Mouse (Mus musculus): ENCODE data around the gene Csrp1. TPM values are rescaled to one million over a fixed set of nuclear protein-coding genes. Genes with fewer than 3 reads are reported as not detected.

Gene Csrp1
- polyA plus RNA-seq, 1 experiment from 2014 or later = 119 TPM

Other genes with a start within 250 kb of the Csrp1 start
- 16.7 and 18.0 TPM in 2 replicates for gene Nav1, start 112.8 kb upstream of the Csrp1 start, polyA plus RNA-seq (2014; fragmentation: Nextera tagmentation; extraction: Ambion mirVana)
- 80.1 and 90.4 TPM in 2 replicates for gene Phlda3, start 46.1 kb downstream of the Csrp1 start, polyA plus RNA-seq (2014; fragmentation: Nextera tagmentation; extraction: Ambion mirVana)
- gene Tnni1, start 59.4 kb downstream of the Csrp1 start, polyA plus RNA-seq (2014; fragmentation: Nextera tagmentation; extraction: Ambion mirVana) = 637 and 738 TPM in 2 replicates
- gene Lad1, start 98.5 kb downstream of the Csrp1 start, polyA plus RNA-seq (2014; fragmentation: Nextera tagmentation; extraction: Ambion mirVana) = 16.6 and 21.7 TPM in 2 replicates
- 193 and 213 TPM in 2 replicates for gene Tnnt2, start 116.3 kb downstream of the Csrp1 start, polyA plus RNA-seq (2014; fragmentation: Nextera tagmentation; extraction: Ambion mirVana)
- 15.2 and 20.1 TPM in 2 replicates for gene Pkp1, start 199.1 kb downstream of the Csrp1 start, polyA plus RNA-seq (2014; fragmentation: Nextera tagmentation; extraction: Ambion mirVana)